In genomic region chr13:56678188-56678787, GRCm38 (mm10) we compare ENCODE assay signal across 9 mouse cellular contexts. TPM values are rescaled to one million over a fixed set of nuclear protein-coding genes. Genes with fewer than 3 reads are reported as not detected.
A peak's percentile ranks its signal among the peaks of the same experiment; 100 is the strongest.
DNase-seq lines count a peak whose midpoint lies in the region; ATAC-seq and TF ChIP-seq lines count a peak whose summit lies in the region.
"Had no signal": no experiment of that assay in that cellular context is flagged by ENCODE, and none has a peak within 500 bp of the region (broad histone marks: within the 10 kb centered on the region; RNA-seq: fewer than 3 reads in every experiment).

No protein-coding gene starts in this region.

- no peaks in the 10 kb centered on the region for H3K27me3 ChIP-seq in forebrain, postnatal 0 days (ENCODE audit: insufficient read depth, low read length)
- no peaks in the 10 kb centered on the region for H3K27me3 ChIP-seq in forebrain, embryonic 14.5 days (replicated peaks; ENCODE audit: control insufficient read depth, insufficient read depth, low read length)
- no peaks in the 10 kb centered on the region for H3K27me3 ChIP-seq in embryonic facial prominence, embryonic 14.5 days (replicated peaks; ENCODE audit: control insufficient read depth, insufficient read depth, low read length)
- no peaks in the 10 kb centered on the region for H3K27me3 ChIP-seq in neural tube, embryonic 15.5 days (replicated peaks)
- H3K27me3 ChIP-seq: liver, embryonic 13.5 days had no signal

- H3K4me2 ChIP-seq in forebrain, postnatal 0 days (ENCODE audit: low read depth): no peak overlapping the region
- no peak overlapping the region for H3K4me2 ChIP-seq in forebrain, embryonic 14.5 days (ENCODE audit: low read length)
- H3K4me2 ChIP-seq in embryonic facial prominence, embryonic 14.5 days (ENCODE audit: low read depth, low read length): no peak overlapping the region
- H3K4me2 ChIP-seq in neural tube, embryonic 15.5 days: no peak overlapping the region
- H3K4me2 ChIP-seq: liver, embryonic 13.5 days had no signal

- peak; percentile 20 for DNase-seq in forebrain, postnatal 0 days
- DNase-seq in forebrain, embryonic 14.5 days (ENCODE audit: low spot score): no peak
- peak; percentile 47 for DNase-seq in embryonic facial prominence, embryonic 14.5 days (ENCODE audit: low spot score)
- peak; percentile 45 to 48 for DNase-seq in kidney, adult 8-10 months
- no peak for DNase-seq in right cerebral cortex, postnatal 10 days (ENCODE audit: low spot score in 2 of 2)
- DNase-seq in cerebellum, postnatal 14 days: no peak
- DNase-seq in spleen, postnatal 36 days (ENCODE audit: low spot score in 2 of 2): no peak
- DNase-seq: liver, embryonic 13.5 days had no signal

- 0 out of 2 replicates have a peak, but pooled peaks cover 4% of the 10 kb centered on the region for H3K4me1 ChIP-seq in forebrain, postnatal 0 days (ENCODE audit: insufficient read depth)
- no peaks in the 10 kb centered on the region for H3K4me1 ChIP-seq in forebrain, embryonic 14.5 days (ENCODE audit: control insufficient read depth, insufficient read depth, low read length)
- peaks cover 21% of the 10 kb centered on the region for H3K4me1 ChIP-seq in embryonic facial prominence, embryonic 14.5 days (ENCODE audit: control insufficient read depth, insufficient read depth, low read length)
- H3K4me1 ChIP-seq in neural tube, embryonic 15.5 days: peaks cover 9% of the 10 kb centered on the region

- H3K9me3 ChIP-seq in forebrain, postnatal 0 days (ENCODE audit: low read length): no peaks in the 10 kb centered on the region
- H3K9me3 ChIP-seq in forebrain, embryonic 14.5 days (replicated peaks; ENCODE audit: control insufficient read depth, low read length): no peaks in the 10 kb centered on the region
- no peaks in the 10 kb centered on the region for H3K9me3 ChIP-seq in embryonic facial prominence, embryonic 14.5 days (ENCODE audit: control insufficient read depth, low read length)
- H3K9me3 ChIP-seq in neural tube, embryonic 15.5 days (replicated peaks): no peaks in the 10 kb centered on the region
- H3K9me3 ChIP-seq: liver, embryonic 13.5 days had no signal

- H3K36me3 ChIP-seq in forebrain, postnatal 0 days (ENCODE audit: insufficient read depth): no peaks in the 10 kb centered on the region
- no peaks in the 10 kb centered on the region for H3K36me3 ChIP-seq in forebrain, embryonic 14.5 days (ENCODE audit: control insufficient read depth, insufficient read depth, low read length)
- H3K36me3 ChIP-seq in embryonic facial prominence, embryonic 14.5 days (ENCODE audit: control insufficient read depth, insufficient read depth, low read length): no peaks in the 10 kb centered on the region
- no peaks in the 10 kb centered on the region for H3K36me3 ChIP-seq in neural tube, embryonic 15.5 days
- H3K36me3 ChIP-seq: liver, embryonic 13.5 days had no signal

- TF ChIP-seq CTCF in forebrain, postnatal 0 days (IDR thresholded peaks at IDR 0.05; ENCODE audit: low read depth): no peak

- 26% methylated on average over 10 of the region's 10 CpGs for whole genome bisulfite sequencing in forebrain, postnatal 0 days
- 21% methylated on average over 10 of the region's 10 CpGs for WGBS in forebrain, embryonic 14.5 days
- WGBS in embryonic facial prominence, embryonic 14.5 days: 54% methylated on average over 10 of the region's 10 CpGs
- 37% methylated on average over 10 of the region's 10 CpGs for WGBS in neural tube, embryonic 15.5 days

- peak; percentile 58 for ATAC-seq in forebrain, postnatal 0 days
- no peak for ATAC-seq in forebrain, embryonic 14.5 days
- ATAC-seq in embryonic facial prominence, embryonic 14.5 days (ENCODE audit: low read depth): no peak
- ATAC-seq in neural tube, embryonic 15.5 days (ENCODE audit: low FRiP score): peak; percentile 63; the same call in 1 of the 2 replicates

- H3K27ac ChIP-seq in forebrain, postnatal 0 days (ENCODE audit: low read depth, low read length): 0 out of 2 replicates have a peak overlapping the region, but pooled peaks have one; percentile 15
- no peak overlapping the region for H3K27ac ChIP-seq in forebrain, embryonic 14.5 days (ENCODE audit: low read depth, low read length)
- peak overlapping the region; percentile 28; the same call in 1 of the 2 replicates for H3K27ac ChIP-seq in embryonic facial prominence, embryonic 14.5 days (replicated peaks; ENCODE audit: low read depth, low read length)
- peak overlapping the region; percentile 7; the same call in 1 of the 2 replicates for H3K27ac ChIP-seq in neural tube, embryonic 15.5 days (replicated peaks)

- H3K9ac ChIP-seq in forebrain, postnatal 0 days: no peak overlapping the region
- no peak overlapping the region for H3K9ac ChIP-seq in forebrain, embryonic 14.5 days (ENCODE audit: low read length)
- H3K9ac ChIP-seq in embryonic facial prominence, embryonic 14.5 days (ENCODE audit: low read depth, low read length): no peak overlapping the region
- no peak overlapping the region for H3K9ac ChIP-seq in neural tube, embryonic 15.5 days (replicated peaks)
- H3K9ac ChIP-seq: liver, embryonic 13.5 days had no signal

- H3K4me3 ChIP-seq in forebrain, postnatal 0 days (ENCODE audit: low read depth, low read length): no peak overlapping the region
- no peak overlapping the region for H3K4me3 ChIP-seq in forebrain, embryonic 14.5 days (ENCODE audit: low read depth, low read length)
- H3K4me3 ChIP-seq in embryonic facial prominence, embryonic 14.5 days (ENCODE audit: low read depth, low read length): no peak overlapping the region
- no peak overlapping the region for H3K4me3 ChIP-seq in neural tube, embryonic 15.5 days (replicated peaks)
- H3K4me3 ChIP-seq: liver, embryonic 13.5 days had no signal

RNA-seq across cellular contexts. Expression of gene Smad5, which starts 24.5 kb away (rescaled TPM):
- total RNA-seq in forebrain, postnatal 0 days (2014; rRNA removed): 45.2 and 54.6 TPM in 2 replicates
- polyA plus RNA-seq in forebrain, postnatal 0 days (2015; fragmentation: Nextera tagmentation; extraction: Ambion mirVana): 15.7 and 17.1 TPM in 2 replicates
- polyA plus RNA-seq in forebrain, embryonic 14.5 days (2014; fragmentation: Nextera tagmentation; extraction: Ambion mirVana): 39.7 and 45.8 TPM in 2 replicates
- polyA plus RNA-seq in embryonic facial prominence, embryonic 14.5 days (2014; fragmentation: Nextera tagmentation; extraction: Ambion mirVana): 45.3 and 45.9 TPM in 2 replicates
- polyA plus RNA-seq in neural tube, embryonic 15.5 days (2015; fragmentation: Nextera tagmentation; extraction: Ambion mirVana): 16.3 and 19.0 TPM in 2 replicates

Comparison
In these comparisons a context has a peak if more than half of its experiments do, and no peak if none do; other contexts are left out.
1. ATAC-seq: peak in forebrain, postnatal 0 days (single experiment) and neural tube, embryonic 15.5 days (single experiment); none in forebrain, embryonic 14.5 days (single experiment) and embryonic facial prominence, embryonic 14.5 days (single experiment).
2. DNase-seq: peak in forebrain, postnatal 0 days (single experiment), embryonic facial prominence, embryonic 14.5 days (single experiment) and kidney, adult 8-10 months (2 of 2); none in forebrain, embryonic 14.5 days (single experiment), right cerebral cortex, postnatal 10 days (0 of 2), cerebellum, postnatal 14 days (0 of 2) and spleen, postnatal 36 days (0 of 2).